Comparison of ENCODE assay signal across 8 mouse cellular contexts in genomic region chr11:119491690-119492087, GRCm38 (mm10). TPM values are rescaled to one million over a fixed set of nuclear protein-coding genes. Genes with fewer than 3 reads are reported as not detected.
DNase-seq lines count a peak whose midpoint lies in the region; ATAC-seq and TF ChIP-seq lines count a peak whose summit lies in the region.

No protein-coding gene starts in this region.

- TF ChIP-seq EP300 in ES-Bruce4 (IDR thresholded peaks at IDR 0.05; ENCODE audit: insufficient read depth, low read depth, low read length), result no peak

- peaks cover 23% of the 10 kb centered on the region for H3K36me3 ChIP-seq in heart, embryonic 14.5 days (ENCODE audit: control insufficient read depth, insufficient read depth, low read length)
- no peaks in the 10 kb centered on the region for H3K36me3 ChIP-seq in ES-Bruce4 (ENCODE audit: control insufficient read depth, insufficient read depth, low read length, poor library complexity, severe bottlenecking)
- H3K36me3 ChIP-seq in forebrain, embryonic 14.5 days (ENCODE audit: control insufficient read depth, insufficient read depth, low read length), result no peaks in the 10 kb centered on the region
- H3K36me3 ChIP-seq in liver, embryonic 16.5 days (ENCODE audit: control insufficient read depth, insufficient read depth), result peaks cover 4% of the 10 kb centered on the region; the same call in 1 of the 2 replicates

- no peak for TF ChIP-seq CTCF in ES-Bruce4 (IDR thresholded peaks at IDR 0.05; ENCODE audit: low read depth, low read length)

- no peaks in the 10 kb centered on the region for H3K27me3 ChIP-seq in heart, embryonic 14.5 days (ENCODE audit: control insufficient read depth, insufficient read depth, low read length)
- no peaks in the 10 kb centered on the region for H3K27me3 ChIP-seq in ES-Bruce4 (ENCODE audit: control insufficient read depth, insufficient read depth, low read length, poor library complexity, severe bottlenecking)
- no peaks in the 10 kb centered on the region for H3K27me3 ChIP-seq in forebrain, embryonic 14.5 days (replicated peaks; ENCODE audit: control insufficient read depth, insufficient read depth, low read length)
- no peaks in the 10 kb centered on the region for H3K27me3 ChIP-seq in liver, embryonic 16.5 days (ENCODE audit: control insufficient read depth, insufficient read depth, low read depth, low read length)

- H3K27ac ChIP-seq in heart, embryonic 14.5 days (replicated peaks in 1 of 2; ENCODE audit: control insufficient read depth in 1 of 2, insufficient read depth in 1 of 2, low read depth in 2 of 2, low read length in 2 of 2), result peak overlapping the region; percentile 57 to 84; a peak in 3 of 4 replicates
- H3K27ac ChIP-seq in ES-Bruce4 (ENCODE audit: insufficient read depth, low read length), result no peak overlapping the region
- H3K27ac ChIP-seq in forebrain, embryonic 14.5 days (ENCODE audit: low read depth, low read length), result peak overlapping the region; percentile 84
- peak overlapping the region; percentile 76 for H3K27ac ChIP-seq in liver, embryonic 16.5 days (ENCODE audit: low read length)

- H3K4me2 ChIP-seq in heart, embryonic 14.5 days (ENCODE audit: low read length), result peak overlapping the region; percentile 98
- H3K4me2 ChIP-seq in forebrain, embryonic 14.5 days (ENCODE audit: low read length), result peak overlapping the region; percentile 92
- peak overlapping the region; percentile 99 for H3K4me2 ChIP-seq in liver, embryonic 16.5 days (ENCODE audit: low read depth, low read length)

- DNase-seq in heart, postnatal 36 days, result no peak
- DNase-seq in forebrain, embryonic 14.5 days (ENCODE audit: low spot score), result no peak
- DNase-seq in layer of hippocampus, adult 9-11 months, result no peak
- no peak for DNase-seq in cerebellum, postnatal 10 days
- DNase-seq in kidney, adult 18-20 months, result no peak

- no peak for ATAC-seq in heart, embryonic 14.5 days (ENCODE audit: insufficient number of reproducible peaks, insufficient read depth, low FRiP score, low read depth)
- no peak for ATAC-seq in forebrain, embryonic 14.5 days
- ATAC-seq in liver, embryonic 16.5 days (ENCODE audit: low read depth), result no peak

- H3K4me1 ChIP-seq in heart, embryonic 14.5 days (ENCODE audit: control insufficient read depth in 2 of 2, insufficient read depth in 2 of 2, low read length in 2 of 2), result peaks cover 2 to 13% of the 10 kb centered on the region in 2 experiments; a peak in 3 of 4 replicates
- H3K4me1 ChIP-seq in ES-Bruce4 (ENCODE audit: control insufficient read depth, insufficient read depth, low read length), result no peaks in the 10 kb centered on the region
- H3K4me1 ChIP-seq in forebrain, embryonic 14.5 days (ENCODE audit: control insufficient read depth, insufficient read depth, low read length), result peaks cover 13% of the 10 kb centered on the region
- peaks cover 15% of the 10 kb centered on the region for H3K4me1 ChIP-seq in liver, embryonic 16.5 days (ENCODE audit: control insufficient read depth, low read depth, low read length)

- H3K4me3 ChIP-seq in heart, embryonic 14.5 days (ENCODE audit: control insufficient read depth in 1 of 2, insufficient read depth in 1 of 2, low read depth in 1 of 2, low read length in 2 of 2), result peak overlapping the region; percentile 85 to 87
- H3K4me3 ChIP-seq in ES-Bruce4 (ENCODE audit: low read depth, low read length), result peak overlapping the region; percentile 82
- peak overlapping the region; percentile 74 for H3K4me3 ChIP-seq in forebrain, embryonic 14.5 days (ENCODE audit: low read depth, low read length)
- H3K4me3 ChIP-seq in liver, embryonic 16.5 days (ENCODE audit: low read depth, low read length), result peak overlapping the region; percentile 91

- 7% methylated on average over 27 of the region's 27 CpGs for WGBS in heart, embryonic 14.5 days
- 5% methylated on average over 27 of the region's 27 CpGs for WGBS in forebrain, embryonic 14.5 days
- WGBS in liver, embryonic 16.5 days (ENCODE audit: insufficient replicate concordance), result 6% methylated on average over 27 of the region's 27 CpGs

- TF ChIP-seq POLR2A in ES-Bruce4 (IDR thresholded peaks at IDR 0.05; ENCODE audit: insufficient read depth, low read length), result no peak

- intact Hi-C loops in heart, postnatal 36 days (cut with DNase I), result loop anchor here (5.0 kb wide), 2 partner anchors 111 to 154 kb away; partner anchors contain the start of gene Rptor

- H3K9ac ChIP-seq in heart, embryonic 14.5 days (ENCODE audit: low read length), result peak overlapping the region; percentile 87
- H3K9ac ChIP-seq in ES-Bruce4 (ENCODE audit: low read depth, poor library complexity, severe bottlenecking), result peak overlapping the region; percentile 64
- H3K9ac ChIP-seq in forebrain, embryonic 14.5 days (ENCODE audit: low read length), result peak overlapping the region; percentile 93
- peak overlapping the region; percentile 84 for H3K9ac ChIP-seq in liver, embryonic 16.5 days (ENCODE audit: low read depth, low read length)

- H3K9me3 ChIP-seq in heart, embryonic 14.5 days (ENCODE audit: control insufficient read depth, low read length), result no peaks in the 10 kb centered on the region
- no peaks in the 10 kb centered on the region for H3K9me3 ChIP-seq in ES-Bruce4 (replicated peaks; ENCODE audit: control insufficient read depth, insufficient read depth, low read length, poor library complexity, severe bottlenecking)
- no peaks in the 10 kb centered on the region for H3K9me3 ChIP-seq in forebrain, embryonic 14.5 days (replicated peaks; ENCODE audit: control insufficient read depth, low read length)
- H3K9me3 ChIP-seq in liver, embryonic 16.5 days (replicated peaks; ENCODE audit: control insufficient read depth, low read length), result no peaks in the 10 kb centered on the region

RNA-seq across cellular contexts. Expression of gene Endov, which starts 0.5 kb away (rescaled TPM):
- polyA plus RNA-seq in heart, embryonic 14.5 days (2014; fragmentation: Nextera tagmentation; extraction: Ambion mirVana), result 9.0 and 9.1 TPM in 2 replicates
- 1 to 10 TPM; 8.0 TPM for total RNA-seq in heart, postnatal 36 days (2021)
- 6.5 and 7.7 TPM in 2 replicates for polyA plus RNA-seq in ES-Bruce4 (2011; ENCODE audit: insufficient read depth, insufficient read length, low read depth, missing spikeins)
- 15.9 and 18.0 TPM in 2 replicates for polyA plus RNA-seq in forebrain, embryonic 14.5 days (2014; fragmentation: Nextera tagmentation; extraction: Ambion mirVana)
- 4.5 and 4.6 TPM in 2 replicates for polyA plus RNA-seq in liver, embryonic 16.5 days (2015; fragmentation: Nextera tagmentation; extraction: Ambion mirVana)

RNA-seq across cellular contexts. Expression of gene Nptx1, which starts 55.9 kb away (rescaled TPM):
- polyA plus RNA-seq in heart, embryonic 14.5 days (2014; fragmentation: Nextera tagmentation; extraction: Ambion mirVana), result 0.81 and 0.89 TPM in 2 replicates
- total RNA-seq in heart, postnatal 36 days (2021), result under 1 TPM; 0.25 to 0.27 TPM
- 0.21 TPM in 1 of 2 replicates, not detected in the other for polyA plus RNA-seq in ES-Bruce4 (2011; ENCODE audit: insufficient read depth, insufficient read length, low read depth, missing spikeins)
- polyA plus RNA-seq in forebrain, embryonic 14.5 days (2014; fragmentation: Nextera tagmentation; extraction: Ambion mirVana), result 4.1 and 6.7 TPM in 2 replicates
- 0.02 TPM in 2 replicates for polyA plus RNA-seq in liver, embryonic 16.5 days (2015; fragmentation: Nextera tagmentation; extraction: Ambion mirVana)
